Mouse (Mus musculus): ENCODE results near the gene Wfikkn2.

- TF ChIP-seq CTCF (IDR thresholded peaks at IDR 0.05; ENCODE audit: low read depth) (no peak), EP300 (optimal IDR thresholded peaks at IDR 0.05) (no peak)
Observed at GRCm38 (mm10) chr11:94261585-94262370, 16.0 kb upstream of the Wfikkn2 start.
